Mouse (Mus musculus) hindbrain, embryonic 16.5 days (tissue): ENCODE data around the gene Hist1h4b. TPM values are rescaled to one million over a fixed set of nuclear protein-coding genes. Genes with fewer than 3 reads are reported as not detected.
"Not testable (repeated sequence)": the region's sequence is repeated elsewhere in the genome, so short reads cannot be mapped to it uniquely, and the experiment has no call there.

Experiments
- ATAC-seq: fragments of 200-750 bp; cut with Nextera tagmentation; 2 replicates; pipeline ENCODE4 v1.8.0; 2017; ENCODE audit warnings: moderate TSS enrichment, moderate library complexity
- H3K27ac ChIP-seq: fragments of 300-500 bp; sonication (generic); 2 replicates; pipeline ENCODE4 v1.5.1; 2014; ENCODE audit warnings: low read depth, mild to moderate bottlenecking, control low read depth, low read length, moderate library complexity
- H3K27me3 ChIP-seq: fragments of 300-500 bp; sonication (generic); replicated peaks from 2 replicates; pipeline ENCODE4 v1.6.1; 2014; ENCODE audit warnings: low read length; ENCODE audit not compliant: control insufficient read depth, insufficient read depth
- H3K36me3 ChIP-seq: fragments of 300-500 bp; sonication (generic); 2 replicates; pipeline ENCODE4 v1.6.1; 2014; ENCODE audit warnings: mild to moderate bottlenecking, low read length, moderate library complexity, mixed read lengths; ENCODE audit not compliant: control insufficient read depth, insufficient read depth
- H3K4me1 ChIP-seq: fragments of 300-500 bp; sonication (generic); 2 replicates; pipeline ENCODE4 v1.6.1; 2014; ENCODE audit warnings: low read depth, low read length; ENCODE audit not compliant: control insufficient read depth, insufficient read depth
- H3K4me2 ChIP-seq: fragments of 300-500 bp; sonication (generic); 2 replicates; pipeline ENCODE4 v1.6.1; 2014; ENCODE audit warnings: mild to moderate bottlenecking, low read length, control low read depth, moderate library complexity
- H3K4me3 ChIP-seq: fragments of 300-500 bp; sonication (generic); 2 replicates; pipeline ENCODE4 v1.5.1; 2014; ENCODE audit warnings: mild to moderate bottlenecking, low read length, control low read depth, moderate library complexity
- H3K9ac ChIP-seq: fragments of 300-500 bp; sonication (generic); 2 replicates; pipeline ENCODE4 v1.6.1; 2014; ENCODE audit warnings: low read depth, mild to moderate bottlenecking, control low read depth, low read length, moderate library complexity
- H3K9me3 ChIP-seq: fragments of 300-500 bp; sonication (generic); 2 replicates; pipeline ENCODE4 v1.6.1; 2014; ENCODE audit warnings: mild to moderate bottlenecking, low read length, moderate library complexity; ENCODE audit not compliant: control insufficient read depth
- WGBS: fragments of 180-500 bp; shearing (Covaris S2); extraction: QIAGEN DNeasy Blood & Tissue Kit; methylation state at CpG from one replicate; pipeline ENCODE4 v1.1.7; 2014; 5-methylcytosine and 5-hydroxymethylcytosine counted together
- polyA plus RNA-seq: library from polyadenylated mRNA; unstranded; fragments of >200 nt; fragmentation: Nextera tagmentation; extraction: Ambion mirVana; gene quantifications from 2 replicates; pipeline ENCODE4 v1.2.1, GENCODE M21; 2015

Gene Hist1h4b
- polyA plus RNA-seq, 1 experiment from 2014 or later: not detected

DNA sequence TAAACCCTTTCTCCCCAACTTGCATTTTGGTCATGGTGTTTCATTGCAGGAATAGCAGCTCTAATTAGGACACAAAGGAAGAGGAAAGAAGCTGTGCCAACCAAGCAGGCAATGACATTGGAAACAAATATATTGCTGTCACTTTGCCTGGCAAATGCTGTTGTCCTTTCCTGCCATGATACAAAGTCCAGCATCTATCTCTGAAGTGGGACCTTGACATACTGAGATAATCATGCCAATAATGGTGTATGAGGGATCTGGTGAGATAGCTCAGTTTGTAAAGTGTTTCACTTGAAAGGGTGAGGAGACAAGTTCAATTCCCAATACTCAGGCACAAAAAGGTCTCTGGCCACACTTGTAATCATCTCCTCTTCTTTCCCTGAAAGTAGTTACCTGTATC, 10.0 kb downstream of the Hist1h4b start:
- no peak overlapping the region for H3K4me3 ChIP-seq
- no peak for ATAC-seq
- no peak overlapping the region for H3K4me2 ChIP-seq
- no peak overlapping the region for H3K9ac ChIP-seq
- peaks cover 7% of the 10 kb centered on the region for H3K4me1 ChIP-seq
- no peaks in the 10 kb centered on the region for H3K36me3 ChIP-seq
- no peaks in the 10 kb centered on the region for H3K9me3 ChIP-seq
- H3K27ac ChIP-seq: no peak overlapping the region
- H3K27me3 ChIP-seq: no peaks in the 10 kb centered on the region

DNA sequence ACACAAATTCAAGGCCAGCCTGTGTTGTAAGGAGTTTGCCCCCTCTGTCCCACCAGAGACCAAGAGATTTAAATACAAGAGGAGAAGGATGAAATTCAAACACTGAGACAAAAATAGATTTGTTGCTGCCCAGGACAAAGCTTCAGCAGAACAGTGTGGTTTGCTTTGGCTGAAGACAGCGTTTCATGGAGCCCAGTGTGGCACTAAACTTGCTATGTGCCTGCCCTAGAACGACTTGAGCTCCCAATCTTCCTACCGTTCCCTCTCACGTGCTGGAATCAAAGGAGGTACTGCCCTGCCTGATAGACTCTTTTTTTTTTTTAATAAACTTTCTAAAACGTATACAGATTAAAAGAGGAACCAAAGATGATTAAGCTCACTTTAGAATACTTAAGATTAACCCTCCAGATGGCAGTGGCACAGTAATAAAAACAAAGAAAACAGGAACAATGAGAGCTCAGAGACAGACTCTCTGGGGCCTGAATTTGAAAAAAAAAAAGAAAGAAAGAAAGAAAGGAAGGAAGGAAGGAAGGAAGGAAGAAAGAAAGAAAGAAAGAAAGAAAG, 12.1 kb downstream of the Hist1h4b start:
- Histone ChIP-seq H3K4me3 (no peak overlapping the region), H3K27me3 (no peaks in the 10 kb centered on the region), H3K4me1 (peaks cover 9% of the 10 kb centered on the region), H3K9ac (no peak overlapping the region), H3K9me3 (no peaks in the 10 kb centered on the region), H3K27ac (no peak overlapping the region), H3K4me2 (no peak overlapping the region), H3K36me3 (no peaks in the 10 kb centered on the region)
- WGBS: 56% methylated on average over 5 of the region's 5 CpGs
- no peak for ATAC-seq

DNA sequence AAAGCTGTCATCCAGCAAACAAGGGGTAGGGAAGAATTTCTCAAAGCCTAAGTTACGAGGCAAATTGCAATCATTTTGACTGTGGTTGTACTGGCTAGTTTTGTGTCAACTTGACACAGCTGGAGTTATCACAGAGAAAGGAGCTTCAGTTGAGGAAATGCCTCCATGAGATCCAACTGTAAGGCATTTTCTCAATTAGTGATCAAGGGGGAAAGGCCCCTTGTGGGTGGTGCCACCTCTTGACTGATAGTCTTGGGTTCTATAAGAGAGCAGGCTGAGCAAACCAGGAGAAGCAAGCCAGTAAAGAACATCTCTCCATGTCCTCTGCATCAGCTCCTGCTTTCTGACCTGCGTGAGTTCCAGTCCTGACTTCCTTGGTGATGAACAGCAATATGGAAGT, 12.8 kb downstream of the Hist1h4b start, which contains the start of gene Trim38:
Trim38 (plus strand) TSS at position 301 of the 400 bp plus-strand sequence.
- not testable (repeated sequence) for H3K27ac ChIP-seq, H3K4me3 ChIP-seq, ATAC-seq, H3K9ac ChIP-seq, H3K9me3 ChIP-seq, H3K36me3 ChIP-seq, H3K4me1 ChIP-seq, H3K4me2 ChIP-seq, H3K27me3 ChIP-seq
- WGBS: 90% methylated on average over 2 of the region's 2 CpGs

DNA sequence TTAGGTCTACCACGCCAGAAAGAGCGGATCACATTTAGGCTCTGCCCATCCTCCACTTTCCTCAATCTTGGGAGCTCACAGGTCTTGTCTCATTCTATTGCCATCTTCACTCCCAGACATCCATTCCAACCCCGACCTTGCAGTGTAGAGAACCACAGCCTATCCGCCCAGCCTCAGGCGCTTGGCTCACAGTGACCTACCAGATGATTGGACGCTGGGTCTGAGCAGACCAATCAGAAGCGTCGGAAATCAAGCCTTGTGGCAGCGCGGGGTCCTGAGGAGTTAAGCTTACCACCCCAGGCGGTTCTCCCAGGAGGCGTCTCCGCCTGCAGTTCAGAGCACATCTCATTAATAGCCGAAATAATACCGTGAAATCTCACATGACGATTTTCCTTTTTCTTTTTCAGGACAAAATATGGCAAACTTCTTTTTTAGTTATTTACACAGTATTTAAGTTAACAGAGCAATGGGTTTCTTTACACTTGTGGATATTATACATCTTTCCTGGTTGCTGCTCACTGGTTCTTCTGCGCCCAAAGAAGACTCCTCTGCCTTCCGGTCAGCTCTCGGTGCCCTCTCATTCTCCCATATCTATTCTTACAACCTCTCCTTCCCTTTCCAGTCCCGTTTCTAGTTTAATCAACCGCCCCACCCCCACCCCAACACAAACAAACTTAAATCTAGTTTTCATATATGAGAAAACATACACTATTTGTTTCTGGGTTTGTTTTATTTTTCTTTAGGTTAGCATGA, 15.9 kb downstream of the Hist1h4b start:
- 25% methylated on average over 21 of the region's 21 CpGs for WGBS
- H3K36me3 ChIP-seq: no peaks in the 10 kb centered on the region

DNA sequence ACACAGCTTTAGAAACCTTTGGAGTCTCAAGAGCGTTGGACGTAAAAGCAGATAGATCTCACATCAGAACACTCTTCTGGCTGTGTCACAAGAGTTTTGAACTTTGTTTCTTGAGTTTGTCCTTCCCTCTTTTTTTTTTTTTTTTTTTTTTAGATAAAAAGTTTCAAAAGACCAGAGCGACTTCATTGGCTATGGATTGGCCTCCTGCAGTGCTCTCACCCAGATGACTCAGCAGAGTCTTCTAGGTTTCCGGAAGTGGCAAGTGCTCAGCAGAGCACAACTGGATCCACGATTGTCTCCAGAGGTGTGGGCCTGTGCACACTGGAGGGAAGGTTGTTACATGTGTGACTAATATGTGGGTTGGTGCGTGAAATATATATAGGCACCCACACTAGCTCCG, 21.5 kb downstream of the Hist1h4b start:
- Histone ChIP-seq H3K9ac (no peak overlapping the region), H3K4me3 (no peak overlapping the region), H3K27me3 (no peaks in the 10 kb centered on the region), H3K4me1 (no peaks in the 10 kb centered on the region), H3K36me3 (no peaks in the 10 kb centered on the region), H3K27ac (no peak overlapping the region), H3K9me3 (no peaks in the 10 kb centered on the region), H3K4me2 (no peak overlapping the region)
- no peak for ATAC-seq
- 94% methylated on average over 7 of the region's 7 CpGs for WGBS

More for the DNA sequence above, 15.9 kb downstream of the Hist1h4b start:
- Histone ChIP-seq H3K9me3 (no peaks in the 10 kb centered on the region), H3K4me1 (peaks cover 3% of the 10 kb centered on the region; the same call in 1 of the 2 replicates), H3K27me3 (no peaks in the 10 kb centered on the region), H3K27ac (no peak overlapping the region), H3K9ac (no peak overlapping the region), H3K4me2 (peak overlapping the region; percentile 52), H3K4me3 (peak overlapping the region; percentile 17; the same call in 1 of the 2 replicates)
- peak; percentile 92 for ATAC-seq

DNA sequence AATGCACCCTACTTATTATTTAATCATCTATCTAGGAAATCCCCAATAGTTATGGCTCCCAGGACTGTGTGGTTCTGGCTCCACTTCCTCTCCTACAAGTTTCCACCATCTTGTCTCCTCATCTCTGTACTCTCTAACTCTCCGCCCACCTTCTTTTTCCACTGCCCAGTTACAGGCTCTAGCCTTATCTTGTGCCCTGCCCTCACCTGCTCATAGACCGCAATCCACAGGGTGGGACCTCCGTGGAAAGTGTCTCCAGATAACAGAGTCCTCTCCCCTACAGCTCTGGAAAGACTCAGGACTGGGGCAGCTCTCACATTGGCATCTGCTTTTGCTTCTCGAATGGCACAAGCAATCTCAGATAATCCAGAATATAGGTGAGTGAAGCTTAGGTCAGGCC, 22.2 kb downstream of the Hist1h4b start:
- H3K9me3 ChIP-seq: no peaks in the 10 kb centered on the region
- H3K4me2 ChIP-seq: no peak overlapping the region
- H3K9ac ChIP-seq: no peak overlapping the region
- H3K4me1 ChIP-seq: no peaks in the 10 kb centered on the region
- no peak overlapping the region for H3K27ac ChIP-seq
- no peaks in the 10 kb centered on the region for H3K36me3 ChIP-seq
- no peak for ATAC-seq
- no peak overlapping the region for H3K4me3 ChIP-seq
- H3K27me3 ChIP-seq: no peaks in the 10 kb centered on the region
- 93% methylated on average over 4 of the region's 4 CpGs for WGBS

DNA sequence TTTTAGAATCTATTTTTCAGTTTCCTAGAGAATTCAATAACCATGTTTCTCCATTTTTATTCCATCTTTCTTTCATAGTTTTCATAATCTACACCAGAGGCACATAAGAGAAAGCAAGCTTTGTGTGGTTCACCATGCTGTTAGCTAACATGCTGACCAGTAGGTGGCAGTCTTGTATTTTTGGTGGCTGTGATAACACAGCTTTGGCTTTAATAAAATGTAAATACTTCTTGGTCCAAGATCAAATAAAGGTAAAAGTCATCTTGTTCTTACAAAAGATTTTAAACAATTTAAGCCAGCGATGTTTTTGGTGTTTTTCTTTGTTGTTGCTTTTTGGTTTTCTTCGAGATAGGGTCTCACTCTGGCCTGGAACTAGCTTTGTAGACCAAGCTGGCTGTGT, 35.7 kb downstream of the Hist1h4b start:
- Histone ChIP-seq H3K4me1 (no peaks in the 10 kb centered on the region), H3K4me2 (no peak overlapping the region), H3K27me3 (no peaks in the 10 kb centered on the region), H3K9ac (no peak overlapping the region), H3K4me3 (no peak overlapping the region), H3K27ac (no peak overlapping the region), H3K36me3 (no peaks in the 10 kb centered on the region), H3K9me3 (no peaks in the 10 kb centered on the region)
- WGBS: 44% methylated on average over 2 of the region's 2 CpGs
- peak; percentile 73; the same call in 1 of the 2 replicates for ATAC-seq

DNA sequence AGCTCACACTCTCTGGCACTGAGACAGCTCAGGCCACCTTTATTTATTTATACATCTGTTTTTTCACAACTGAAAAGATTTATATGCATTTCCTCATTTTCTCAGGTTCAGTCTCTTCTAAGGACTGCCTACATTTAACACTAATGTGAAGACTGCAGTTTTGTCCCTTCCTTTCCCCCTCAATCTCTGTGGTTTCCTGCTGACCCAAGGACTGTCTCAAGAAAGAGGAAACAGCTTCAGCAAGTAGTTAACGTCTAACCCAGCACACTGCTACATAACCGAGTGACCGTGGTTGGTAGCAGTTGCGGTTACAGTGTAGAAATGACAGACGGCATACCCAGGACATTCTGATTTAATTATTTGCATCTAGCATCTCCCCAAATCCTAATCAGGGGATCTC, 42.6 kb downstream of the Hist1h4b start:
- no peaks in the 10 kb centered on the region for H3K27me3 ChIP-seq
- H3K27ac ChIP-seq: no peak overlapping the region
- WGBS: 84% methylated on average over 5 of the region's 5 CpGs

DNA sequence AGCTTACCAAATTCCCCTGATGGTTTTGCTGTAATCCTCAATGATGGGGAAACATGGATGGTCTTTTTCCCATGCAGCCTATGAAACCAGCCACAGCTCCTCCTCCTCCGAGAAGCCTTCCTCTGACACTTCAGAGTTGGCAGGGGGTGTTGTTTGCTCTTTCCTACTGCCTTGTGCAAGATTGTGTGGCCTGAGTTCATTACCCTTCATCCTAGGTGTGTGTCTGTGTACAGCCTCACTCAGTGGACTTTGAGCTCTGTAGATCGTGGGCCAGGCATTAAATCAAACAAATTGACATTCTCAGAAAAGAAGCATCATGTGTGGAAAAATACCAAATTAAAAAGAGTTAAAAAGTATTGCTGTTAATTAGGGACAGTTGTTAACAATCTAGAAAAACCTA, 47.7 kb downstream of the Hist1h4b start:
- H3K9ac ChIP-seq: no peak overlapping the region
- no peaks in the 10 kb centered on the region for H3K4me1 ChIP-seq
- no peak overlapping the region for H3K4me3 ChIP-seq
- WGBS: 87% methylated on average over 2 of the region's 2 CpGs
- ATAC-seq: no peak
- H3K9me3 ChIP-seq: no peaks in the 10 kb centered on the region
- no peaks in the 10 kb centered on the region for H3K36me3 ChIP-seq
- H3K4me2 ChIP-seq: no peak overlapping the region
- H3K27me3 ChIP-seq: no peaks in the 10 kb centered on the region
- no peak overlapping the region for H3K27ac ChIP-seq

More for the DNA sequence above, 42.6 kb downstream of the Hist1h4b start:
- H3K4me3 ChIP-seq: no peak overlapping the region
- H3K4me1 ChIP-seq: no peaks in the 10 kb centered on the region
- H3K36me3 ChIP-seq: no peaks in the 10 kb centered on the region
- no peaks in the 10 kb centered on the region for H3K9me3 ChIP-seq
- no peak overlapping the region for H3K9ac ChIP-seq
- no peak for ATAC-seq
- H3K4me2 ChIP-seq: no peak overlapping the region
